Mouse (Mus musculus) forebrain, postnatal 0 days (tissue): Measurements from ENCODE around the gene Becn1. TPM values are rescaled to one million over a fixed set of nuclear protein-coding genes. Genes with fewer than 3 reads are reported as not detected.

Experiments used
- ATAC-seq: fragments of 200-750 bp; cut with Nextera tagmentation; 2 replicates; pipeline ENCODE4 v1.8.0; 2017; ENCODE audit warnings: mild to moderate bottlenecking, moderate library complexity
- DNase-seq: peaks from one replicate; pipeline ENCODE4 v3.0.0-alpha.2; 2015
- H3K27ac ChIP-seq: fragments of 300-500 bp; sonication (generic); 2 replicates; pipeline ENCODE4 v1.5.1; 2014; ENCODE audit warnings: low read depth, mild to moderate bottlenecking, antibody characterized with exemption, low read length, moderate library complexity, mixed read lengths
- H3K27me3 ChIP-seq: fragments of 300-500 bp; sonication (generic); 2 replicates; pipeline ENCODE4 v1.6.1; 2014; ENCODE audit warnings: mild to moderate bottlenecking, low read length, mixed read lengths; ENCODE audit not compliant: insufficient read depth
- H3K36me3 ChIP-seq: fragments of 300-500 bp; sonication (generic); 2 replicates; pipeline ENCODE4 v1.6.1; 2014; ENCODE audit warnings: mild to moderate bottlenecking, moderate library complexity; ENCODE audit not compliant: insufficient read depth
- H3K4me1 ChIP-seq: fragments of 300-500 bp; sonication (generic); 2 replicates; pipeline ENCODE4 v1.6.1; 2014; ENCODE audit warnings: antibody characterized with exemption; ENCODE audit not compliant: insufficient read depth
- H3K4me2 ChIP-seq: fragments of 300-500 bp; sonication (generic); 2 replicates; pipeline ENCODE4 v1.6.1; 2014; ENCODE audit warnings: low read depth, mild to moderate bottlenecking, moderate library complexity
- H3K4me3 ChIP-seq: fragments of 300-500 bp; sonication (generic); 2 replicates; pipeline ENCODE4 v1.5.1; 2014; ENCODE audit warnings: low read depth, low read length, mixed read lengths
- H3K9ac ChIP-seq: fragments of 300-500 bp; sonication (generic); 2 replicates; pipeline ENCODE4 v1.6.1; 2014; ENCODE audit warnings: mild to moderate bottlenecking
- H3K9me3 ChIP-seq: fragments of 300-500 bp; sonication (generic); 2 replicates; pipeline ENCODE4 v1.6.1; 2016; ENCODE audit warnings: low read length
- CTCF ChIP-seq: sonication (generic); IDR thresholded peaks from 2 replicates; pipeline ENCODE4 v1.5.1; 2016; ENCODE audit warnings: antibody characterized with exemption, control low read depth, low read depth
- WGBS: fragments of 180-500 bp; shearing (Covaris S2); extraction: QIAGEN DNeasy Blood & Tissue Kit; methylation state at CpG from one replicate; pipeline ENCODE4 v1.1.7; 2014; 5-methylcytosine and 5-hydroxymethylcytosine counted together
- polyA plus RNA-seq: library from polyadenylated mRNA; unstranded; fragments of >200 nt; fragmentation: Nextera tagmentation; extraction: Ambion mirVana; gene quantifications from 2 replicates; pipeline ENCODE4 v1.2.1, GENCODE M21; 2015
- total RNA-seq: library from RNA; depleted of rRNA; stranded (reverse); fragments of >200 nt; gene quantifications from 2 replicates; pipeline ENCODE4 v1.2.3, GENCODE M21; 2014

Becn1 gene
- total and polyA plus RNA-seq, 2 experiments from 2014 or later, result 107 to 145 TPM

DNA sequence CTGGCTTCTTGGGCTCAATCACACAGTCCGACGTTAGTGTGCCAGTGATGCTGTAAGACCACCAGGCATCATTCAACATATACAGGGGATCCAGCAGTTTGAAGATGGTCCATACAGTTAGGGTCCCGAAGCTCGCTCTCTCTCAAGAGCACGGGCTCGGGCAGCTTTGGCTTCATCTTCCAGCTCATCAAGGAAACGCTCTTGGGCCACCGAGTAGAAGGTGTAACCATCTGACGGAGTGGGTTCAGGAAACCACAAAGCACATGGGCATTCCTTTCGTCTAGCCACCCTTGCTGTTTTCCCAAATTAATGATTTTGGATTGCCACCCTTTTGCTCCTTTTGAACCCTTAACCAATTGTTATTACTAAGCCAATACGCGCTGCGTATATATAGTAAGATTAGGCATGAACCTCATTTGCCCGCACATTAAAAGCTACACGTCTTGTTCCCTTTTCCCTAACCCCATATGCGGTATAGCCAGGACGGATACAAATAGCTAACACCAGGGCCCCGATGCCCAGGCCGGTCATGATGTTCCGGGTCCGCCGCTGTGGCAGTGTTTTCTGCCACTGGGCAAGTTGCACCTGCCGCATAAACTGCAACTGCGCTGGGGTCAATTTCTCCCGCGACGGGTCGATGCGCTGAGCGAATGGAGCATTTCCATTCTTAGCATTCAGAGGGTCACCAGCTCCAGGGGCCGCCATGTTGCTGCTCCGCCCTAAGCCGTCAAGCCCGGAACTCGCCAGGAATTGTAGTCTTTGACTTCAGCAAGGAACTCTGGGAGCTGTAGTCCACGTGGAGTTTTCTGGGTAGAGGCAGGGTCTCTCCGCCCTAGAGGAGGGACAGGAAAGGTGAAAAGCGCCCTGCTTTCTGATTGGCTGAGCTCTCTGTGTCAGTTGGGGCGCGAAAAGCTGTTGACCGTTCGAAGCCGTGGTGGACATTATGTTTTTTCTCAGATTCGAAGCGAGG is 23.6 kb downstream of the Becn1 start, which contains the start of the genes Cntd1 and Coa3:
Gene Cntd1 (plus strand): TSS at position 790 of the 970 bp plus-strand sequence.
Gene Coa3 (minus strand): TSS at position 892 of the 970 bp plus-strand sequence.
- Histone ChIP-seq H3K36me3 (no peaks in the 10 kb centered on the region), H3K4me1 (peaks cover 12% of the 10 kb centered on the region), H3K27me3 (no peaks in the 10 kb centered on the region), H3K9ac (peak within 1 kb of the TSS; percentile 67), H3K27ac (peak within 1 kb of the TSS; percentile 42), H3K4me2 (peak within 1 kb of the TSS; percentile 80), H3K4me3 (peak within 1 kb of the TSS; percentile 58), H3K9me3 (no peaks in the 10 kb centered on the region)
- peak; percentile 100 for ATAC-seq
- peak; percentile 92 for DNase-seq
- peak; percentile 36 for TF ChIP-seq CTCF
- WGBS, result 11% methylated on average over 45 of the region's 45 CpGs

DNA sequence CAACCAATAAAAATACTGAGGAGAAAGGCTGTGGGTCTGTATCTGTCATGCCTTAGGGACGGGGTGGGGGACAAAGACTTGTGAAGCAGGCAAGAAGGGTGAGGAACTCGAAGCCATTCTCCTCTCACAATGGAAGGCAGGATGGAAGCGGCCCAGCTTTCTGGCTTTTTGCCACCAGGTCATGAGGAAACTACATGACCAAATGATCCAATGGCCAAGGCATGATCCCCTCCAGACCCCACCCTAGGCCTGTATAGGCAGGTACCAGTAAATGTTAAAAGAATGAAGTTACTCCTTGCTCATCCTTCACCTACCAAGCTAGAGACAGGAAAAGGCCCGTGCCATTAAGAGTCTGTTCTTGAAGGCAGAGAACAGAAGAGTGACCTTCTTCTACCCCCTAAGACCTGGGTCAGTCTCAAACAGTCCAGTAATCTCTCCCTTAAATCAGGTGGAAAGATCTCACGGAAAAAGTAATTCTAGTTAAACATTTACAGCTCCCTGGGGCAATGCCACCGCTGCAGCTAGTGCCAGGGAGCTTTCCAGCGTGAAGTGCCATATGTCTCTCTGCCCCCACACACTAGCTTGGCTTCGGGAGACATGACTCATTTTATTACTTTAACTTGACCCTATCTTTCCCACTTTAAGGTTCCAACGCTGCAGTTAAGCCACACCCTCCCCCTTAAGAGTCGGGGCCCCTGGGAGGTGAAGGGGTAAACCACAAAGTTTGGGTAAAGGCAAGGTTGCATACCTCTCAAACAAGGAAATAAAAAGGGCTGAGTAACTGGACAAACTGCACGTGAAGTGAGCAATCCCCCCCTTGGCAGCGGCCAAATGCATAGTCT is 24.5 kb downstream of the Becn1 start:
- no peak for DNase-seq
- ATAC-seq, result no peak
- Histone ChIP-seq H3K27ac (no peak overlapping the region), H3K36me3 (no peaks in the 10 kb centered on the region), H3K4me1 (peaks cover 12% of the 10 kb centered on the region), H3K4me2 (peak overlapping the region; percentile 80), H3K4me3 (peak overlapping the region; percentile 58), H3K27me3 (no peaks in the 10 kb centered on the region), H3K9me3 (no peaks in the 10 kb centered on the region), H3K9ac (peak overlapping the region; percentile 67)
- TF ChIP-seq CTCF, result no peak
- 72% methylated on average over 12 of the region's 12 CpGs for WGBS

DNA sequence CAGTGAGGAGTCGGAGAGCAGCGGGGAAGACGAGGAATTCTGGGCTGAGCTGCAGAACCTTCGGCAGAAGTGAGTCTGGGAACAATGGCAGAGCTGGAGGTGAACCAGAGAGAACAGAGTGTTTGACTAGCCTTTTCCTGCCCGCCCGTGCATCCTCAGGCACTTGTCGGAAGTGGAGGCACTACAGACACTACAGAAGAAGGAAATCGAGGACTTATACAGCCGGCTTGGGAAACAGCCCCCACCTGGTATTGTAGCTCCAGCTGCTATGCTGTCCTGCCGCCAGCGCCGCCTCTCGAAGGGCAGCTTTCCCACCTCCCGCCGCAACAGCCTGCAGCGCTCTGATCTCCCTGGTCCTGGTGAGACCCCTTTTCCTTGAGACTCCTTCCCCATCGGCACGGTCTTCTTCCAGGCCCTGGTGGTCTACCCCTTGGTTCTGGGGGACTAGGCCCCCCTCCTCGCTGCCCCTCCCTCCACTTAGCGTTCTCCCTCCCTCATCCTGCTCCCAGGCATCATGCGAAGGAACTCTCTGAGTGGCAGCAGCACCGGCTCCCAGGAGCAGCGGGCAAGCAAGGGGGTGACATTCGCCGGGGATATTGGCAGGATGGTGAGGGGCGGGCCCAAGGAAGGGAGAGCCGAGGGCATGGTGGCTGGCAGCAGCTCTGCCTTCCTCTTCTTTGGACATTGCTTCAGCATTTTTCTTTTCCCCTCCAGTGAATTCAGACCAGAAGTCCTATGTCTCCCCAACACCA is 25.6 kb downstream of the Becn1 start:
- no peaks in the 10 kb centered on the region for H3K27me3 ChIP-seq
- peaks cover 12% of the 10 kb centered on the region for H3K4me1 ChIP-seq
- 24% methylated on average over 27 of the region's 27 CpGs for WGBS
- no peak overlapping the region for H3K9ac ChIP-seq
- no peak overlapping the region for H3K4me2 ChIP-seq
- H3K36me3 ChIP-seq, result no peaks in the 10 kb centered on the region
- H3K4me3 ChIP-seq, result no peak overlapping the region
- no peaks in the 10 kb centered on the region for H3K9me3 ChIP-seq
- no peak for TF ChIP-seq CTCF
- ATAC-seq (no peak), DNase-seq (no peak)
- no peak overlapping the region for H3K27ac ChIP-seq

DNA sequence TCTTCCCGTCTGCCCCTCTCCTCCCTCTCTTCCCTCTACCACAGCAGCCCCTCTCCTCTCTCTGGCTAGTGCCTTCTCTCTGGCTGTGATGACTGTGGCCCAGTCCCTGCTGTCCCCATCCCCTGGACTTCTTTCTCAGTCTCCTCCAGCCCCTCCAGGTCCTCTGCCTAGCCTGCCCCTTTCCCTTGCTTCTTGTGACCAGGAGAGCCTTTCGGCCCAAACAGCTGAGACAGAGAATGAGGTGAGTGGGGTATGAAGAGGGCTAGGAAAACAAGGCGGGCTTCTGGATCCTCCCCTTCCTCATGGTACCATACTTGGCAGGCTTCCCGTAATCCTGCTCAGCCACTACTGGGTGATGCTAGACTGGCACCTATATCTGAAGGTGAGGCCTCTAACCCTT is 26.8 kb downstream of the Becn1 start:
- no peak for TF ChIP-seq CTCF
- Histone ChIP-seq H3K4me2 (no peak overlapping the region), H3K4me3 (no peak overlapping the region), H3K4me1 (peaks cover 12% of the 10 kb centered on the region), H3K9me3 (no peaks in the 10 kb centered on the region), H3K27ac (no peak overlapping the region), H3K36me3 (no peaks in the 10 kb centered on the region), H3K9ac (no peak overlapping the region), H3K27me3 (no peaks in the 10 kb centered on the region)
- 62% methylated on average over 4 of the region's 4 CpGs for WGBS
- no peak for DNase-seq
- no peak for ATAC-seq

DNA sequence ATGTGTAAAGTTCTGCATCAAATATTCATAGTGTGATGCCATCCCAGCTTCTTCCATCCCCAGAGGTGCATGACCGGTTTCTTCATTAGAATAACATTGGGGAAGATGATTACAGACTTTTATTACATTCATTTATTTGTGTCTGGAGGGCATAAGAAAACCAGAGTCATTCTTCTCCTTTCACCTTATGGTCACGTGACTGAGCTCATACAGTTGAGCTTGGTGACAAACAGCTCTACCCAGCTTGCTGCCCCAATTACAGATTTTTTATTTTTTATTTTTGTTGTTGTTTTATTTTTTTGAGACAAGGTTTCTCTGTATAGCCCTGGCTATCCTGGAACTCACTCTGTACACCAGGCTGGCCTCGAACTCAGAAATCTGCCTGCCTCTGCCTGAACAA is 29.6 kb downstream of the Becn1 start:
- Histone ChIP-seq H3K4me1 (peaks cover 4% of the 10 kb centered on the region; the same call in 1 of the 2 replicates), H3K4me3 (no peak overlapping the region), H3K27me3 (no peaks in the 10 kb centered on the region), H3K36me3 (no peaks in the 10 kb centered on the region), H3K27ac (no peak overlapping the region), H3K9ac (no peak overlapping the region), H3K4me2 (no peak overlapping the region), H3K9me3 (no peaks in the 10 kb centered on the region)
- ATAC-seq (no peak), DNase-seq (no peak)
- WGBS, result 94% methylated on average over 3 of the region's 3 CpGs
- TF ChIP-seq CTCF, result no peak

DNA sequence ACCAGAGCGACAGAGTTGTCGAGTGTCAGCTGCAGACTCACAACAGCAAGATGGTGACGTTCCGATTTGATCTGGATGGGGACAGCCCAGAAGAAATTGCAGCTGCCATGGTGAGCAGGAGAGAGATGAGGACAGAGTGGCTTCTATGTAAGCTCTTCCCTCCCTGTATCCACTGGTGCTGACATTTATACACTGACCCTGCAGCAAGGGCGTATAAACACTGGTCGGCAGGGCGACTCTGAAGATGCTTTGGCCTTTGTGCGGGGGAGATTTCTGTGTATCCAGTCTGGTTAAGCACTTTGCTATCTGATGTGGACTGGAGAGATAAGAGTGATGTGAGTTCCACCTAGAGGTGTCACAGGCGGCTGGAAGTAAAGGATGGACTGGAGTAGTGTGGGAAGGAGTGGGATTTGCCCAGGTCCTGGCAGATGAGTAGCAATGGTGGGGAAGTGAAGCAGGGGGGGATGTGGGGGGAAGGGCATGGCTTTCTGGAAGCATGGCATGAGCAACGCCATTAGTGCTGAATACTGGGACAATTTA is 32.4 kb downstream of the Becn1 start:
- ATAC-seq (no peak; the same call in 1 of the 2 replicates), DNase-seq (no peak)
- H3K4me2 ChIP-seq, result no peak overlapping the region

More for the DNA sequence above, 32.4 kb downstream of the Becn1 start:
- H3K4me1 ChIP-seq, result 0 out of 2 replicates have a peak, but pooled peaks cover 3% of the 10 kb centered on the region
- 34% methylated on average over 10 of the region's 10 CpGs for WGBS
- no peak overlapping the region for H3K4me3 ChIP-seq
- no peaks in the 10 kb centered on the region for H3K9me3 ChIP-seq
- H3K27ac ChIP-seq, result no peak overlapping the region
- H3K36me3 ChIP-seq, result no peaks in the 10 kb centered on the region
- TF ChIP-seq CTCF, result no peak
- no peak overlapping the region for H3K9ac ChIP-seq
- peaks cover 17% of the 10 kb centered on the region for H3K27me3 ChIP-seq
